Mouse (Mus musculus) lung, postnatal 0 days (tissue): ENCODE data around the gene Cldn14. TPM values are rescaled to one million over a fixed set of nuclear protein-coding genes. Genes with fewer than 3 reads are reported as not detected.
"Not testable (repeated sequence)": the region's sequence is repeated elsewhere in the genome, so short reads cannot be mapped to it uniquely, and the experiment has no call there.

Experiments
- ATAC-seq: fragments of 200-750 bp; cut with Nextera tagmentation; 2 replicates; pipeline ENCODE4 v1.8.0; 2017; ENCODE audit warnings: moderate library complexity
- DNase-seq: peaks from one replicate; pipeline ENCODE4 v3.0.0-alpha.2; 2016; ENCODE audit warnings: low spot score
- H3K27ac ChIP-seq: fragments of 300-500 bp; sonication (generic); 2 replicates; pipeline ENCODE4 v1.5.1; 2014; ENCODE audit warnings: antibody characterized with exemption, mild to moderate bottlenecking, low read length, mixed read lengths
- H3K27me3 ChIP-seq: fragments of 300-500 bp; sonication (generic); replicated peaks from 2 replicates; pipeline ENCODE4 v1.6.1; 2014; ENCODE audit warnings: low read length, mixed read lengths; ENCODE audit not compliant: insufficient read depth
- H3K36me3 ChIP-seq: fragments of 300-500 bp; sonication (generic); 2 replicates; pipeline ENCODE4 v1.6.1; 2014; ENCODE audit warnings: low read length, mixed read lengths; ENCODE audit not compliant: insufficient read depth
- H3K4me1 ChIP-seq: fragments of 300-500 bp; sonication (generic); 2 replicates; pipeline ENCODE4 v1.6.1; 2014; ENCODE audit warnings: antibody characterized with exemption, low read depth, low read length, mixed read lengths; ENCODE audit not compliant: insufficient read depth
- H3K4me2 ChIP-seq: fragments of 300-500 bp; sonication (generic); replicated peaks from 2 replicates; pipeline ENCODE4 v1.6.1; 2014; ENCODE audit warnings: low read depth, mild to moderate bottlenecking, low read length, moderate library complexity, mixed read lengths
- H3K4me3 ChIP-seq: fragments of 300-500 bp; sonication (generic); 2 replicates; pipeline ENCODE4 v1.5.1; 2014; ENCODE audit warnings: low read depth, low read length
- H3K9ac ChIP-seq: fragments of 300-500 bp; sonication (generic); replicated peaks from 2 replicates; pipeline ENCODE4 v1.6.1; 2014; ENCODE audit warnings: low read depth, mild to moderate bottlenecking
- H3K9me3 ChIP-seq: fragments of 300-500 bp; sonication (generic); 2 replicates; pipeline ENCODE4 v1.6.1; 2016; ENCODE audit warnings: low read length, mixed read lengths
- CTCF ChIP-seq: IDR thresholded peaks from 2 replicates; pipeline ENCODE4 v1.5.1; 2016; ENCODE audit warnings: antibody characterized with exemption, mild to moderate bottlenecking
- EP300 ChIP-seq: IDR thresholded peaks from 2 replicates; pipeline ENCODE4 v1.6.1; 2016; ENCODE audit warnings: antibody characterized with exemption, mild to moderate bottlenecking, control low read depth
- WGBS: fragments of 180-500 bp; shearing (Covaris S2); extraction: QIAGEN DNeasy Blood & Tissue Kit; methylation state at CpG from one replicate; pipeline ENCODE4 v1.1.7; 2014; 5-methylcytosine and 5-hydroxymethylcytosine counted together
- polyA plus RNA-seq: library from polyadenylated mRNA; unstranded; fragments of >200 nt; fragmentation: Nextera tagmentation; extraction: Ambion mirVana; gene quantifications from 2 replicates; pipeline ENCODE4 v1.2.1, GENCODE M21; 2015

The Cldn14 gene
- polyA plus RNA-seq, 1 experiment from 2014 or later, result not detected

GRCm38 (mm10) chr16:94001366-94001765, 7.3 kb downstream of the Cldn14 start:
- Histone ChIP-seq H3K4me3 (no peak overlapping the region), H3K9me3 (no peaks in the 10 kb centered on the region), H3K27me3 (no peaks in the 10 kb centered on the region), H3K4me2 (no peak overlapping the region), H3K36me3 (no peaks in the 10 kb centered on the region), H3K4me1 (no peaks in the 10 kb centered on the region), H3K27ac (no peak overlapping the region), H3K9ac (no peak overlapping the region)
- no peak for TF ChIP-seq CTCF
- no peak for TF ChIP-seq EP300
- WGBS, result 73% methylated on average over 6 of the region's 6 CpGs
- ATAC-seq, result no peak
- DNase-seq, result no peak

GRCm38 (mm10) chr16:93998895-93999294, 9.7 kb downstream of the Cldn14 start:
- Histone ChIP-seq H3K9me3 (no peaks in the 10 kb centered on the region), H3K4me3 (no peak overlapping the region), H3K4me2 (no peak overlapping the region), H3K36me3 (no peaks in the 10 kb centered on the region), H3K27me3 (no peaks in the 10 kb centered on the region), H3K27ac (no peak overlapping the region), H3K9ac (no peak overlapping the region), H3K4me1 (no peaks in the 10 kb centered on the region)
- TF ChIP-seq CTCF, result no peak
- TF ChIP-seq EP300, result no peak
- ATAC-seq, result no peak
- WGBS, result 46% methylated on average over 5 of the region's 5 CpGs
- no peak for DNase-seq

DNA sequence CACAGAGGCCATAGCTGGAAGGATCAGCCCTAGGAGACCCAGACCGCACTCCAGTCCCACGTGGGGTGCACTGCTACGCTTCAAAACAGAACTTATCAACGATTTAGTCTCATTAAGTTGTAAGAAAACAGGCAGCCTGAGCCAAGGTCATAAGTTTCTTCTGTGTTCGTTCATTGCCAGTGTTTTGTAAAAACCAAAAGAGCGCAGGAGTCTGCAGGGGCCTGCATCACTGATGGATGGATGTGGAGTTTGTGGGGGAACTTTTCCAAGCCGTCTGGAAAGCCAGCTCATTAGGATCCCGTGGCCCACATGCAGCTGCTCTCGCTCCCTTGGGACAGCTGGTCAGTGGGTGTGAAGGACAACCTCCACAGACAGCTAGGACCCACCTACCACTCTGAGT, 25.1 kb downstream of the Cldn14 start:
- no peaks in the 10 kb centered on the region for H3K9me3 ChIP-seq
- DNase-seq (no peak), ATAC-seq (no peak)
- TF ChIP-seq CTCF (no peak), EP300 (no peak)
- H3K27ac ChIP-seq, result no peak overlapping the region
- no peaks in the 10 kb centered on the region for H3K4me1 ChIP-seq
- H3K36me3 ChIP-seq, result no peaks in the 10 kb centered on the region
- H3K4me3 ChIP-seq, result no peak overlapping the region
- H3K27me3 ChIP-seq, result no peaks in the 10 kb centered on the region
- no peak overlapping the region for H3K4me2 ChIP-seq
- 55% methylated on average over 9 of the region's 9 CpGs for WGBS
- H3K9ac ChIP-seq, result no peak overlapping the region

DNA sequence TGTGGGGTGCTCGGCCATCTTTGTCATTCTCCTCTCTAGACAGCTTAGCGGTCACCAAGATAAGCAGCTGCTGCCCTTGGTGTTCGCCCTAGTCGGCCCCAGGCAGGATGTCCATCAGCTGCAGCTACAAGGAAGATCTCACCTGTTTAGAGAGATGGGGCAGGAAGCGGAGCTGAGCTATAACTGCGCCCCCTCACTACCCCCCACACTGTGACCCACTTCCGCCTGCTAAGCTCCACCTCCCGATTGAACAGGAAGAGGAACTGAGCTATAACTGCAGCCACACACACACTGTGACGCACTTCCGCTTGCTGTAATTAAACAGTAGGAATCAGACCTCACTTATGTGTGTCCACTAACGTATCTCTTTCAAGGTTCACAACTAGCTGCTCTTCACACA, 26.3 kb downstream of the Cldn14 start:
- WGBS, result 72% methylated on average over 11 of the region's 11 CpGs
- Histone ChIP-seq H3K36me3 (no peaks in the 10 kb centered on the region), H3K4me1 (no peaks in the 10 kb centered on the region), H3K9ac (no peak overlapping the region), H3K4me2 (no peak overlapping the region), H3K9me3 (no peaks in the 10 kb centered on the region), H3K27me3 (no peaks in the 10 kb centered on the region), H3K27ac (no peak overlapping the region), H3K4me3 (no peak overlapping the region)
- DNase-seq (no peak), ATAC-seq (no peak)
- TF ChIP-seq EP300, result no peak
- TF ChIP-seq CTCF, result no peak

DNA sequence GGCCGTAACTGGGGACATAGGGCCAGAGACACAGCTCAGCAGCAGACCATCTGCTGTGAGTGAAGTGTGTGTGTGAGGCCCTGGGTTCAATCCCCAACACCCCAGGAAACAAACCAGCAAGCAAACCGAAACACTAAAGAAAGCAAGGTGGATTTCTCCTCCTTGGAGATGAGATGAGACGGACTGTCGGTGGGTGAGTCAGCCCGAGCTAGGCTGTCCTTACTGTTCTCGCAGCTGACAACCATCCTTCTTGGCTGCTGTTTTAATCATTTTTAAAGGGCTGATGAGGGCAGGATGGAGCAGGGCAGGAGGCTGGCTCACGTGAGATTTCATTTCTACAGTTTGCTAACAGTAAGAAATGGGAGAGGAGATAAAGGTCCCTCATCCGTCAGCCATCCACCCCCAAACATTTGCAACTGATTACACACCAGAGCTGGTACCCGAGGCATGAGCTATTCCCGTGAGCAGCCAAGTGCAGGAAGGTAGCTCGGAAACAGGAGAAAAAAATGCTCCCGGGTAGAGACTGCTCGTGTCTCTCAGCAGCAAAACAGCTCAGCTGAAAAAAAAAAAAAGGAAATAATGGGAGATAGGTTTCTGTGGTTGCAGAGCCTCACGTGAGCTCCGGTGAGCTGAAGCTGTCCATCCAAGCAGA, 27.3 kb downstream of the Cldn14 start:
- DNase-seq (no peak), ATAC-seq (no peak)
- 67% methylated on average over 15 of the region's 15 CpGs for WGBS
- no peak overlapping the region for H3K4me2 ChIP-seq
- no peak overlapping the region for H3K4me3 ChIP-seq
- H3K4me1 ChIP-seq, result no peaks in the 10 kb centered on the region
- no peaks in the 10 kb centered on the region for H3K9me3 ChIP-seq
- H3K36me3 ChIP-seq, result no peaks in the 10 kb centered on the region
- H3K27me3 ChIP-seq, result no peaks in the 10 kb centered on the region
- no peak overlapping the region for H3K27ac ChIP-seq
- no peak overlapping the region for H3K9ac ChIP-seq
- TF ChIP-seq CTCF (no peak), EP300 (no peak)

DNA sequence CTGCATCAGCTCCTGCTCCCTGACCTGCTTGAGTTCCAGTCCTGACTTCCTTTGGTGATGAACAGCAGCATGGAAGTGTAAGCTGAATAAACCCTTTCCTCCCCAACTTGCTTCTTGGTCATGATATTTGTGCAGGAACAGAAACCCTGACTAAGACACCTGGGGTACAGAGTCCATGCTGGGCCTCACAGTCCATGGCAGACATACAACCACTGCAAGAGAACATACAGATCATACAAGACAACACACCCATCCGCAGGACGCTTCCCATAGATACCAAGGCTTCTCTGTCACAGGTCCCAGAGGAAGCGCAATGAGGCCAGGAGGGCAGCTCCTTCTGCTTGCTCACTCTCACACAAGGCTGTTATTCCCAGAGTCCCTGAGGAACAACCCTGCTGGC, 28.3 kb downstream of the Cldn14 start:
- DNase-seq, H3K9ac ChIP-seq, ATAC-seq, H3K36me3 ChIP-seq, H3K4me2 ChIP-seq, H3K27me3 ChIP-seq, H3K9me3 ChIP-seq, H3K27ac ChIP-seq, H3K4me3 ChIP-seq, H3K4me1 ChIP-seq: not testable (repeated sequence)
- WGBS, result 73% methylated on average over 3 of the region's 3 CpGs

GRCm38 (mm10) chr16:93979316-93979715, 29.3 kb downstream of the Cldn14 start:
- Histone ChIP-seq H3K36me3 (no peaks in the 10 kb centered on the region), H3K27ac (no peak overlapping the region), H3K4me2 (no peak overlapping the region), H3K9me3 (no peaks in the 10 kb centered on the region), H3K4me1 (no peaks in the 10 kb centered on the region), H3K27me3 (no peaks in the 10 kb centered on the region), H3K9ac (no peak overlapping the region), H3K4me3 (no peak overlapping the region)
- WGBS, result 61% methylated on average over 2 of the region's 2 CpGs
- ATAC-seq (no peak), DNase-seq (no peak)
- no peak for TF ChIP-seq CTCF
- TF ChIP-seq EP300, result no peak
